Comparison of ENCODE assay signal across 8 mouse cellular contexts in genomic region chr1:136726145-136726935, GRCm38 (mm10).
DNase-seq lines count a peak whose midpoint lies in the region; ATAC-seq and TF ChIP-seq lines count a peak whose summit lies in the region.
"Had no signal": no experiment of that assay in that cellular context is flagged by ENCODE, and none has a peak within 500 bp of the region (broad histone marks: within the 10 kb centered on the region; RNA-seq: fewer than 3 reads in every experiment).

No protein-coding gene starts in this region.

- peak; percentile 76 for TF ChIP-seq CTCF in kidney, postnatal 0 days (IDR thresholded peaks at IDR 0.05; ENCODE audit: low read depth)
- peak; percentile 66 for TF ChIP-seq CTCF in ES-Bruce4 (IDR thresholded peaks at IDR 0.05; ENCODE audit: low read depth, low read length)

- no peak for TF ChIP-seq EP300 in ES-Bruce4 (IDR thresholded peaks at IDR 0.05; ENCODE audit: insufficient read depth, low read depth, low read length)

- peak; percentile 15 for DNase-seq in kidney, postnatal 0 days (ENCODE audit: low spot score)
- DNase-seq in kidney, adult 11 months, result no peak
- peak; percentile 38 for DNase-seq in brain, adult 2 months (ENCODE audit: low read depth, low spot score)
- no peak for DNase-seq in layer of hippocampus, adult 11-12 months (ENCODE audit: low spot score)
- DNase-seq in left cerebral cortex, adult 18-20 months (ENCODE audit: low spot score in 2 of 2), result no peak

- no peaks in the 10 kb centered on the region for H3K36me3 ChIP-seq in kidney, postnatal 0 days (ENCODE audit: insufficient read depth, low read length)
- peaks cover 3% of the 10 kb centered on the region; the same call in 1 of the 2 replicates for H3K36me3 ChIP-seq in ES-Bruce4 (ENCODE audit: control insufficient read depth, insufficient read depth, low read length, poor library complexity, severe bottlenecking)
- no peaks in the 10 kb centered on the region for H3K36me3 ChIP-seq in midbrain, embryonic 16.5 days (ENCODE audit: control insufficient read depth, insufficient read depth, low read length)
- H3K36me3 ChIP-seq: embryonic facial prominence, embryonic 13.5 days had no signal

- 57% methylated on average over 11 of the region's 11 CpGs for WGBS in kidney, postnatal 0 days
- WGBS in midbrain, embryonic 16.5 days, result 31% methylated on average over 11 of the region's 11 CpGs

- no peak for ATAC-seq in kidney, postnatal 0 days (replicated peaks; ENCODE audit: low FRiP score, low read depth)
- ATAC-seq in midbrain, embryonic 16.5 days, result no peak

- H3K9ac ChIP-seq in kidney, postnatal 0 days (ENCODE audit: low read depth, low read length), result no peak overlapping the region
- no peak overlapping the region for H3K9ac ChIP-seq in ES-Bruce4 (ENCODE audit: low read depth, poor library complexity, severe bottlenecking)
- H3K9ac ChIP-seq in midbrain, embryonic 16.5 days (ENCODE audit: low read depth, low read length), result no peak overlapping the region
- H3K9ac ChIP-seq: embryonic facial prominence, embryonic 13.5 days had no signal

- TF ChIP-seq POLR2A in ES-Bruce4 (IDR thresholded peaks at IDR 0.05; ENCODE audit: insufficient read depth, low read length), result no peak

- H3K27ac ChIP-seq in kidney, postnatal 0 days, result no peak overlapping the region
- no peak overlapping the region for H3K27ac ChIP-seq in ES-Bruce4 (ENCODE audit: insufficient read depth, low read length)
- no peak overlapping the region for H3K27ac ChIP-seq in midbrain, embryonic 16.5 days (ENCODE audit: low read length)
- H3K27ac ChIP-seq: embryonic facial prominence, embryonic 13.5 days had no signal

- no peak overlapping the region for H3K4me3 ChIP-seq in kidney, postnatal 0 days (replicated peaks; ENCODE audit: low read depth, low read length)
- H3K4me3 ChIP-seq in ES-Bruce4 (ENCODE audit: low read depth, low read length), result no peak overlapping the region
- H3K4me3 ChIP-seq in midbrain, embryonic 16.5 days (ENCODE audit: low read depth, low read length), result no peak overlapping the region
- H3K4me3 ChIP-seq: embryonic facial prominence, embryonic 13.5 days had no signal

- H3K27me3 ChIP-seq in kidney, postnatal 0 days (ENCODE audit: insufficient read depth, low read length), result no peaks in the 10 kb centered on the region
- no peaks in the 10 kb centered on the region for H3K27me3 ChIP-seq in ES-Bruce4 (ENCODE audit: control insufficient read depth, insufficient read depth, low read length, poor library complexity, severe bottlenecking)
- H3K27me3 ChIP-seq in midbrain, embryonic 16.5 days (ENCODE audit: control insufficient read depth, insufficient read depth, low read depth, low read length), result no peaks in the 10 kb centered on the region
- H3K27me3 ChIP-seq: embryonic facial prominence, embryonic 13.5 days had no signal

- no peak overlapping the region for H3K4me2 ChIP-seq in kidney, postnatal 0 days (ENCODE audit: low read length)
- H3K4me2 ChIP-seq in midbrain, embryonic 16.5 days (ENCODE audit: low read length), result peak overlapping the region; percentile 19; the same call in 1 of the 2 replicates
- H3K4me2 ChIP-seq: embryonic facial prominence, embryonic 13.5 days had no signal

- no peaks in the 10 kb centered on the region for H3K4me1 ChIP-seq in kidney, postnatal 0 days (replicated peaks; ENCODE audit: insufficient read depth, low read length)
- peaks cover 6% of the 10 kb centered on the region for H3K4me1 ChIP-seq in ES-Bruce4 (ENCODE audit: control insufficient read depth, insufficient read depth, low read length)
- H3K4me1 ChIP-seq in midbrain, embryonic 16.5 days (ENCODE audit: control insufficient read depth, insufficient read depth, low read length), result peaks cover 2% of the 10 kb centered on the region; the same call in 1 of the 2 replicates
- H3K4me1 ChIP-seq: embryonic facial prominence, embryonic 13.5 days had no signal

- H3K9me3 ChIP-seq in kidney, postnatal 0 days (replicated peaks; ENCODE audit: low read length), result no peaks in the 10 kb centered on the region
- H3K9me3 ChIP-seq in ES-Bruce4 (replicated peaks; ENCODE audit: control insufficient read depth, insufficient read depth, low read length, poor library complexity, severe bottlenecking), result no peaks in the 10 kb centered on the region
- H3K9me3 ChIP-seq in midbrain, embryonic 16.5 days (replicated peaks; ENCODE audit: control insufficient read depth, low read length, poor library complexity, severe bottlenecking), result no peaks in the 10 kb centered on the region
- H3K9me3 ChIP-seq: embryonic facial prominence, embryonic 13.5 days had no signal

Comparison
In these comparisons a context has a peak if more than half of its experiments do, and no peak if none do; other contexts are left out.
1. DNase-seq: peak in kidney, postnatal 0 days (single experiment) and brain, adult 2 months (single experiment); none in kidney, adult 11 months (single experiment), layer of hippocampus, adult 11-12 months (single experiment) and left cerebral cortex, adult 18-20 months (0 of 2).